Mouse (Mus musculus) left cerebral cortex, adult 18-20 months (tissue): ENCODE data around the gene Comt. TPM values are rescaled to one million over a fixed set of nuclear protein-coding genes. Genes with fewer than 3 reads are reported as not detected.

Source experiments
- DNase-seq, 2 experiments: peaks; one replicate each; pipeline ENCODE4 v3.0.0; 2021 to 2022; ENCODE audit warnings: low spot score in 2 of 2, mixed read lengths in 1 of 2
- total RNA-seq, 2 experiments: library from RNA; stranded (reverse); gene quantifications; 2 replicates each; pipeline ENCODE4 v1.2.3; 2021

Comt gene
- total RNA-seq, 2 experiments from 2014 or later = 90.5 to 91.4 TPM

- no peak for DNase-seq
These were observed 9.5 kb upstream of the Comt start for GRCm38 (mm10) chr16:18436128-18436527.

GRCm38 (mm10) chr16:18433341-18433920, 6.8 kb upstream of the Comt start:
- no peak for DNase-seq

- no peak for DNase-seq
These were observed 4.1 kb upstream of the Comt start for GRCm38 (mm10) chr16:18430641-18431212.

- no peak for DNase-seq
These were observed 3.0 kb upstream of the Comt start for GRCm38 (mm10) chr16:18429641-18430040.

DNA sequence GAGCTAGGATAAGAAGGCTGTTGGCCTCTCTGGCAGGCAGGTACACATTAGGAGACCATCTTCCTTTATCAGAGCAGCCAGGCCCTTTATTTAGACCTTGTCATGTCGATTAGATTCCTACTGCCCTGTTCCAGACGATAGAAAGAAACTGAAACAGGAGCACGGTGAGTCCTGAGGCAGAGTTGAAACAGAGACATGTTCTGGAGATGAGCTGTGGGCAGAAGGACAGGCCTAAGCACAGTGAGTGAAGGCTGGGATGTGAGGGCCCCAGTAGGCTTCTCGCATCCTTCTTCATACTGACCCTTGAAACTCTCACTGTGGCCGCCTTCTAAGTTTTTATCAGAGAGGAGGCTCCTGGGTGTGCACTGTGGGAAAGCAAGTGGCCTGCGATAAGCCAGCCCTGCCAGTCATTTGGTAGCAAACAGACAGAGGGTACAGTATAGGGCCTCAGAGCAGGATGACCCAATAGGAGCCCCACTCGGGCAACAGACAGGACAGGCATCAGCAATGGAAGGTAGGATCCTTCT, 1.9 kb upstream of the Comt start:
- no peak for DNase-seq

DNA sequence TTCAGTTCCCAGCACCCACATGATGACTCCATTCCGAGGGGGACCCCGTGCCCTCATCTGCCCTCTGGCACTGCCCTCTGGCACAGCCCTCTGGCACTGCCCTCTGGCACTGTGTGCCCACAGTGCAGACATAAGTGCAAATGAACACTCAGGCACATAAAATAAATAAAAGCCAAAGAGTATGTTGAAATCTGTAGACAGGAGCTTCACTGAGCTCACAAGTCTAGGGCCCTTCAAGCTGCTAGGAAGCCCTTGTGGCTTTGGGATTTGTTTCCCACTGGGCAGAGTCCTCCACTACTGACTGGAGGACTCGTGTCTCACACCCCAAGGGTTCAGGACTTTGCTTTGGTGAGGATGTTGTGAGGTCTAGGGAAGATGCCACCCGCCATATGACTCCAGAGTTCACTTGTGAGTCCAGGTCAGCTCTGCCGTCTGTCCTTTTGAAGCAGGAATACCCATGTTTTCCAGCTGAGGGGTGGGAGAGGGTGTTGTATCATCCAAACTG, 1.4 kb upstream of the Comt start:
- no peak for DNase-seq

- peak; percentile 67 to 79 for DNase-seq
These were observed 349 bp downstream of the Comt start, which contains the start of gene Txnrd2 for GRCm38 (mm10) chr16:18426215-18426791. Txnrd2 (plus strand) TSS chr16:18426384.

GRCm38 (mm10) chr16:18425475-18426214, 1.0 kb downstream of the Comt start:
- no peak for DNase-seq

DNA sequence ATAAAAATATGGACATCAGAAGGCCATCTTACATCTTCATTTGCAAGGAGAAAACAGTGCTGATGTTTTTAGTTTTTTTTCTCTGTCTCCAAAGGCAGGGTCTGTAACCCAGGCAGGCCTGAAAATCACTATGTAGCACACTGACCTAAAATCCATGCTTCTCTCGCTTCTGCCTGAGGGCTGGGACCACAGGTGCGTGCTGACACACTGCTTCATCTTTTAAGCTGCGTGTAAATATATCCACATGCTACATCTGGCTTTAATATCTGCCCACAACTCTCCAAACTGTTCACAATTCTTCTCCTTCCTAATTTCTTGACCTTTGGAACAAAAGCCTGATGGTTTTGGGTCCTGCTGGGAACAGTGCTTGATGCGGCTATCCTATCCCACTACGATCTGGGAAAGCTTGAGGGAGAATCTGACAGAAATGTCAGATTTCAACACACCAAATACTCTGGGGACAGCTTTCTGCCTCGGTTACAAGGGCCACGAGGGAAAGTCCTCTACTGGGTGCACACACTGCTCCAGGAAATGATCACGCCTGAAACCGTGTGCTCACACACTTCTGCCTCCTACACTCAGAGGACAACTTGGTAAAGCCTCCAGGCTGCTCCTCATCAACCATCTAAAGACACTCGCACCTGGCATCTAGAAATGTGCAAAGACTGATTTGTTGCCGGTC, 2.1 kb downstream of the Comt start:
- no peak for DNase-seq

DNA sequence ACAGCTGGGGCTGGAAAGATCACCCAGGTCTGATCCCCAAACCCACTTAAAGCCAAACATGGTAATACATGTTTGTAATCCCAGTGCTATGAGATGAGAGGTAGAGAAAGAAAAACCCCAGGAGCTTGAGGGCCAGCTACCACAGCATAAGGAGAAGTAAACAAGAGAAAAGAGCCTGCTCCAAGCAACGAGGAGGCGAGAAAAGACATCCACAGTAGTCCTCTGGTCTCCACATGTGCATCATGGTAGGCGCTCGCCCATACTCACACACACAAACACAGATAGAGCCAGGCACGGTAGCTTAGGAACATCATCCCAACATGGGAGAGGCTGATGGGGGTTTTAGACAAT, 2.8 kb downstream of the Comt start:
- DNase-seq = no peak

DNA sequence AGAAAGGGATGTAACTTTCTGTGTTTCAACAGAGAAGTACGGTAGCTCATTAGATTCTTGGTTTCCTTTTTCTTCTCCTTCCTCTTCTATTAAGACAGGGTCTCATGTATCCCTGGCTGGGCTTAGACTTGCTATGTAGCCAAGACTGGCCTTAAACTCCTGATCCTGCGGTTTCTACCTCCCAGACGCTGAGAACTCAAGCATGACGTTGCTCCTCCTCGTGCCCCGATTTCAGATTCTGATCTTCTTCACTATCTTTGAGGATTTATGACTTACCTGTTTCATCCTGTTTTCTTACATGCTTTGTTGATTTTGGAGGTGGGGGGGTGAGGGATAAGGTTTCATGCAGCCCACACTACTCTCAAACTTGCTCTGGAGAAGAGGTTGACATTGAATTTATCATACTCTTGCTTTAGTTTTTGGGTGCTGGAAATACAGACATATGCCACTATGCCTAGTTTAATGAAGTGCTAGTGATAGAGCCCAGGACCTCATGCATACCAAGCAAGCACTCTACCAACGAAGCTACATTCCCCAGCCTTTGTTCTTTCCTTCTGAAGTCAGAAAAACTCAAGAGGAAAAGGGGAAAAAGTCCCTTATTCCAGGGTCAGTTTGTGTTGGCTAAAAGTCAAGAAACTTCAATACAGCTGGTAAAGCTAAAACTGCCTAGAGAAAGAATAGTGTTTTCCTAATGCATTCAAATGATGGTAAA, 3.3 kb downstream of the Comt start:
- DNase-seq = no peak

DNA sequence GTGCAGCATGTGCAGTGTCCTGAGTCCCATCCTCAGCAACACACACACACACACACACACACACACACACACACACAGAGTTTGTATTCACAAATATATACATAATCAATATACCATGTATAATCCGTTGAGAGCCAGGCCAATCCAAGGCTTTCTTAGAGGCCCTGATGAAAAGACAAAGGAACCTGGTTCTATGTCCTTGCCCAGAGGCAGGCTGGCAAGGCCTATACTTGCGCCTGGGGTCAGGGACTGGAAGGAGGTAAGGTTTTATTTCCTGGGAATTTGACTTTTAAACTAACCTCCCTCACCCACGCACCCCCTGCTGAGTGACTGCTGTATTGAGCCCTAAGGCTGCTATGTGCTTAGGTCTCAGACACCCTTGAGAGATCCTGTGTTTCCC, 6.1 kb downstream of the Comt start:
- DNase-seq = no peak

DNA sequence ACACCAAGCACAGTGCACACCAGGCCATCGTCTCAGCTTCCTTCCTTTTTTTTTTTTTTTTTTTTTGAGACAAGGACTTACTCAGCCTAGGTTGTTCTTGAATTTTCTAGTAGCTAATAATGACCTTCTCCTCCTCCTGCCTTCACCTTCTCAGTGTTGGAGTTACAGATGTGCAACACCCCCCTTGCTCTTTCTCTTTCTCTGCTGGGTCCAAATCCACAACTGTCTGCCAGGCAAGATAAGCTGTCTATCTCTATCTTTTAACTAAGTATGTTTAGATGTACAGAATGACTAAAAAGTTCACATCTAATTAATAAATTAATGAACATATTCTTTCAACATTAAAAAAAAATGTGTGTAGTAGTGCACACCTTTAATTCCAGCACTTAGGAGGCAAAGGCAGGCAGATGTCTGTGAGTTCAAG, 7.0 kb downstream of the Comt start:
- DNase-seq = no peak

DNA sequence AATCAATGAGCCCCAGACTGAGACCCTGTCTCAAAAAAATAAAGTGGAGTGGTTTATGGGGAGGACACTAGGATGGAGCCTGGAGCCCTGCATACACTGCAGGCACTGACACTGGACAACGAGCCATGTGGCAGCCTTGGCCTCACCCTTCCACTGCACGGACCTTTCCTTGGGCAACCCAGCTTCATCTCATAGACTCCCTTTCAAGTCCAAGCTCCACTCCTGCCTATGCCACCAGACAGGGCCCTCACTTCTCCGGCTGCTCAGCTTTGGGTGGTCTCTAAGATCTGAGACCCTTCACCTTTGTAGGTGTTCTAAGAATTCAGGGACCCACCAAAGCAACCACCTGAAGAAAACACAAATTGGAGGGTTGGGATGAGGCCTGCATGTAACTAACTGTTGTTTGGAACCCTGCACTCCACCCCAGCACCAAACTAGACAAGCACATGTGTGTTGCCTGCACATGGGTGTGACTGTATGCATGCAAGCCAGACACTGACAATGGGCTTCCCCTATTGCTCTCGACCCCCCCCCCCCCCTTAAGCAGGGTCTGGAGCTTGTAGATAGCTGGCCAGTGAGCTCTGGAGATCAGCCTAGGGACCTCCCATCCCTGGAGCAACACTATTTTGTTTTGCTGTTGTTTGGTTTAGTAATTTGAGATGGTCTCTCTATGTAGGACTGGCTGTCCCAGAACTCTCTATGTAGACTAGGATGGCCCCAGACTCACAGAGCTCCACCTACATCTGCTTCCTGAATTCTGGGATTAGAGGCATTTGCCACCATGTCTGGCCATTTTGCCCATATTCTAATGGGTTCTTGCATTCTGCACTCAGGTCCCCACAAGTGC, 7.7 kb downstream of the Comt start:
- no peak for DNase-seq

- DNase-seq = no peak
These were observed 9.2 kb downstream of the Comt start for GRCm38 (mm10) chr16:18417491-18417890.

GRCm38 (mm10) chr16:18416837-18417236, 9.8 kb downstream of the Comt start:
- no peak for DNase-seq

GRCm38 (mm10) chr16:18416094-18416761, 10.4 kb downstream of the Comt start:
- DNase-seq = peak; percentile 68 to 78

- no peak for DNase-seq
These were observed 13.4 kb downstream of the Comt start for GRCm38 (mm10) chr16:18413032-18413816.
